Mouse (Mus musculus) stomach, postnatal 0 days (tissue): Measurements from ENCODE around the gene Kcnh6.

Experiments used
- CTCF ChIP-seq: IDR thresholded peaks from 2 replicates; pipeline ENCODE4 v1.5.1; 2016; ENCODE audit warnings: antibody characterized with exemption, low read depth, mild to moderate bottlenecking, moderate library complexity
- EP300 ChIP-seq: optimal IDR thresholded peaks from 2 replicates; pipeline ENCODE3; 2016; ENCODE audit warnings: antibody characterized with exemption

- no peak for TF ChIP-seq EP300
- TF ChIP-seq CTCF, result no peak
Observed at GRCm38 (mm10) chr11:106012711-106013110, 4.8 kb downstream of the Kcnh6 start.
